Mouse (Mus musculus): ENCODE data around the gene Cxcl2. TPM values are rescaled to one million over a fixed set of nuclear protein-coding genes. Genes with fewer than 3 reads are reported as not detected.

Cxcl2 gene
- not detected for total RNA-seq (2021)
- long read RNA-seq, experiment 1, result 0 reads
- long read RNA-seq, experiment 2, result 0 reads

DNA sequence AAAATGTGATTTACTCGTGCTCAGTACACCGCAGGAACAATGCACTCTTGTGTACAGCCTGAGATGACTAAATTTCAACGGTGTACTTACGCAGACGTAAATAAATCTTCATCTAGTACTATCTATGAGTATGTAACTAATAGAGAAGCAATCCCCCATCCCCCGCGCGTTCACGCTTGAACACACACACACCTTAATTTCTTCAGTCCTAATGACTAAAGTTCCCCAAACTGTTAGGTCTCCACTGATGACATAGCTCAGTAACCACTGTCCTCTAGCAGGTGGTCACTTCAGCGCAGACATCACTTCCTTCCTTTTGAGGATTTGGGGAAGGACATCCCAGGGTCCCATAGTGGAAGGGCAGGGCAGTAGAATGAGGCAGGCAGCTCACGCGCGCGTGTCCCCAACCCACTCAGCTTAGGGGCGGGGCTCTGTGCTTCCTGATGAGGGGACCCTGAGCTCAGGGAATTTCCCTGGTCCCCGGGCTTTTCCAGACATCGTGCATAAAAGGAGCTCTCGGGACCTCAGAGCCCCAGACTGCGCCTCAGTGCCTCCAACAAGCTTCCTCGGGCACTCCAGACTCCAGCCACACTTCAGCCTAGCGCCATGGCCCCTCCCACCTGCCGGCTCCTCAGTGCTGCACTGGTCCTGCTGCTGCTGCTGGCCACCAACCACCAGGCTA lies at the start of gene Cxcl2:
Gene Cxcl2 (plus strand): TSS at position 533 of the 682 bp plus-strand sequence.
- DNase-seq, result no peak
- intact Hi-C loops (cut with DNase I), result no loop called here

- intact Hi-C loops (cut with DNase I), result no loop called here
- no peak for DNase-seq
Measured at GRCm38 (mm10) chr5:90855308-90856230, 48.1 kb upstream of the Cxcl2 start.

- DNase-seq, result no peak
- intact Hi-C loops (cut with DNase I), result no loop called here
Measured at GRCm38 (mm10) chr5:90857463-90857862, 46.2 kb upstream of the Cxcl2 start.

DNA sequence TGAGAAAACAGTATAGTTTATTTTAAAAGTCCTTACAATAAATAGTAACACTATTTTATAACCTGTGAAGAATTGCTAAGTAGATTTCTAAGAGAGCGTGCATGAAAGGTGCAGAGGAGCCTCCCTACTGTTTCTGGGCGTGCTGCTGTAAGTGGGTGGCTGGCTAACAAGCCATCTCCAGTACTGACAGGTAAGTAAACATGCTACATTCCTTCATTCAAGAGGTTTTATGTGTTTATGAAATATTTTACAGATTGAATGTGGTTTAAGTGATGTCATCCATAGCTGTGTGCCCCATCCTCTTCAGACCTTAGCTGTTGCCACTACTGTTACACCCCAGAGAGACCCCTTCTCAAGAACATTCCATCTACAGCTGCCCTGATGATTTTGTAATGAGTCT lies 45.2 kb upstream of the Cxcl2 start:
- DNase-seq, result no peak
- intact Hi-C loops (cut with DNase I), result no loop called here

- intact Hi-C loops (cut with DNase I), result no loop called here
Measured at GRCm38 (mm10) chr5:90859031-90859430, 44.6 kb upstream of the Cxcl2 start.

DNA sequence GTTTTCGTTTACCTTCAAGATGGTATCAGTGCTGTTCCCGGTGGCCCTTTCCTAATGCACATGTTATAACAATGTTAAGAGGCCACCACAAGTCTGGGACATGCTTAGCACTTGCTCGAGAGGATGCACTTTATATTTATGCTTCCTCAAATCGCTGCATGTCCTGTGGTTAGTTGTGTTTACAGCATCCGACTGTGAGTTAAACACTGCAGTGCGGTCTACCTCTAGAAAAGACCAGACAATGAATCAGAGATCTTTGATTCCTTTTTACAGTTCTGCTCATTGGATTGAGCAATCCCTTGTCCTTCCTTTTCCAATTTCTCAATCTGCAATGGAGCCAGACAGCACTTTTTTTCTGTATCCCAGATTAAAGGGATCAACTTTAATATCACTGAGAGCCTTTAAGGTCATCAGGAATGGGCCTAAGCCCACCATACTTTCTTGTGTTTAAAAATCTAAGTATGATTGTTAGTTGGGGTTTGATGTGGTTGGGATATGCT lies 41.7 kb upstream of the Cxcl2 start:
- intact Hi-C loops (cut with DNase I), result no loop called here
- no peak for DNase-seq

More at GRCm38 (mm10) chr5:90859031-90859430, 44.6 kb upstream of the Cxcl2 start:
- DNase-seq, result no peak

DNA sequence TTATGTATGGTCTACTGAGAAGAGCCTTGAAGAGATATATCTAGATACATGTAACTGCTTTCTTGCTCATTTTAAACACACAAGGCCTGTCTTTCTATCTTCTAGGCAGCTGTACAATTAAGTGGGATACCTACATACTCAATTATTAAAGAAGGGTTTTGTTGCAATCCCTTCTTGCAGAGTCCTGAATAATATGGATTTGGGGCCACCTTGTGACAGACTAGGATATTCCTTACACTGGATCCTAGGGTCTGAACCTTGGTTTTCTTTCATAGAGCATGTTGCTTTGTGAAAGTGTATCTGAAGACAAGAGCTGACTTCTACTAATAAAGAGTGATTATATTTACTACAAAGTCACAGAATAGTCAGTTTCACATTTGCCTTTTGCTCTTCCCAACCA lies 36.9 kb upstream of the Cxcl2 start:
- no peak for DNase-seq
- intact Hi-C loops (cut with DNase I), result no loop called here

DNA sequence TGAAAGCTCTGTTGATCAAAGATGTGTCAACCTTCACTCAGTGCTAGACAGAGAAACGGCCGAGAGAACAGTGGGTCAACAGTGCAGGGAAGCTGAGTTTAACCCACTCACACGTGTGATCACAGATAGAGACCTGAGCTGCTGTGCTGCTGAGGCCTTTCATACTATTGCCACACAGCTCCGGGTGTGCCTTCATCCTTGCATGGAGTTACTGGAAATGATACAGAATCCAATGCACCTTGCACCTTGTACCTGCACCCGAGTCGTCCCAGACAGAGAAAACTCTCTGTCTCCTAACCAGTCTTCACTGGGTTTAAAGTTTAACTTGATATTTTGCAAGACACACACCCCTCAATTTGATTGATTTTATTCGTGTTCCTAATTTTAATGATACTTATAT lies 31.3 kb upstream of the Cxcl2 start:
- DNase-seq, result no peak
- intact Hi-C loops (cut with DNase I), result no loop called here

GRCm38 (mm10) chr5:90876045-90876444 lies 27.6 kb upstream of the Cxcl2 start:
- DNase-seq, result peak; percentile 24 to 41
- intact Hi-C loops (cut with DNase I), result no loop called here

- intact Hi-C loops (cut with DNase I), result no loop called here
- no peak for DNase-seq
Measured at GRCm38 (mm10) chr5:90876471-90877172, 27.0 kb upstream of the Cxcl2 start.

GRCm38 (mm10) chr5:90877173-90877512 lies 26.5 kb upstream of the Cxcl2 start:
- DNase-seq, result no peak
- intact Hi-C loops (cut with DNase I), result no loop called here

DNA sequence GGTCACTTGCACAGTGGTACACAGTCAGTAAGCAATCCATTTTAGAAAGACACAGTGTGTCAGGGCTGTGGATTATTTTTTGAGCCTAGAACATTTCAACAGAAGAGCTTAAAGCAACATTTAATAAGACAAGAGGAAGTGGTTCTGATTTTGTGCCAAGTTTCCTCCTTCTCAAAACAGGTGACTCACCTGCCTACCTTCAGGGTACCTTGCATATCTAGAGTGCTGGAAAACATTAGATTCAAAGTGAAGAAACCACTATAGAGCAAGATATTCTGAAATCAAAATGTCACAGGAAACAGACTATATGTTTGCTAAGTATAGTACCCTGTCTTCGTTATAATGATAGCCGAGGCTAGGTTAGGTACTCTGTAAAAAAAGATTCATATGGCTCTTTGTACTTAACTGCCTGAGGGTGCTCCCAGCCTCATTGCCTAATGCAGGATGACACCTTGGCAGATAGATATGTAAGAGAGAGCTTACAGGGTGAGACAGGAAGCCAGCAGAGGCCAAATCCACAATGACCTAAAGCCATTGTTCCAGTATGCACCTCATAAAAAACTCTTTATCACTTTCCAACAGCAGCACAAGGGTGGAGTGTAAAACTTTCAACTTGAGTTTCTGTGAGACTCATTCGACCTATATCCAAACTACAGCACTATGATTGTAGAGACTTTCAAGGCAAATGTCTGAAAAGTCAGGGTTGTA lies 24.2 kb upstream of the Cxcl2 start:
- intact Hi-C loops (cut with DNase I), result no loop called here
- DNase-seq, result no peak

DNA sequence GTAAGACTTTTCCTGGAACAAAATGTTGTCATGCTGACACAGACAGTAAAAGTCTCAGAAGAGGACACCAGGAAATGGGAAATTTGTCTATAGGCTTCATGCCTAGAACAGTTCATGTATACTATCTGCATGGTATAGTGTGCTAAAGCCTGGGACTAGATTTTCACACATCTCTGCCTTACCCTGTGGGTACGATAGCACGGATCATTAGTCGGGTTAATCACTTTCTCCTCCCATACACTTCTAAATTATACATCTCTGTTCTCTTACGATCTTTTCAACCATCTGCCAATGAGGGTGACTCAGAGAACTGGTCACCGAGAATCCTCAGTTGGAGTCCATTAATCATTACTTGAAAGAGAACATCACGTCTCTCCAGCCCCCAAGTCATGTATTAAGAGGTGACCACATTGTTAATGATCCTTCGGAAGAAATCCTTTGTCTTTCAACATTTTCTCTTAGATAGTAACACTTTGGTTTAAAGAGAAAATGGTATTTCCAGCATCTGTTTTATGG lies 23.3 kb upstream of the Cxcl2 start:
- intact Hi-C loops (cut with DNase I), result no loop called here

GRCm38 (mm10) chr5:90881021-90881420 lies 22.6 kb upstream of the Cxcl2 start:
- no peak for DNase-seq

More for the DNA sequence above, 23.3 kb upstream of the Cxcl2 start:
- no peak for DNase-seq

DNA sequence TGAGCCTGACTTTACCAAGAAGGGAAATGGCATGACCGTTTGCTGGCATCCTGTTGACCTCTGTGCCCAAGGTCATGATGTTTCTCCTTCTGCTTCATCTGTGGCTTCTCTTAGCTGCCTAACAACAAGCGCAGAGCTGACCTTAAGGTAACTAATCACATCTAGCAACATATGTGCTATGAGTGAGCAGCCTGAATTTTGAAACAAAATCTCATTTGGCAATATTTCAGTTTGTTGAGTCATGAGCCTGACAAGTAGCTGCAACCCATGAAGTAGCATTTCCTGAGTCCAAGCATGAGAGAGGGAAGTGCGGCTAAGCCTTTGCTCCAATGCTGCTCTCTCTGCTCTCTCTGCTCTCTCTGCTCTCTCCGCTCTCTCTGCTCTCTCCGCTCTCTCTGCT lies 22.0 kb upstream of the Cxcl2 start:
- no peak for DNase-seq
- intact Hi-C loops (cut with DNase I), result no loop called here

More at GRCm38 (mm10) chr5:90881021-90881420, 22.6 kb upstream of the Cxcl2 start:
- intact Hi-C loops (cut with DNase I), result no loop called here

- intact Hi-C loops (cut with DNase I), result no loop called here
Measured at GRCm38 (mm10) chr5:90882146-90882545, 21.5 kb upstream of the Cxcl2 start.

GRCm38 (mm10) chr5:90884628-90885242 lies 18.9 kb upstream of the Cxcl2 start:
- intact Hi-C loops (cut with DNase I), result no loop called here
- no peak for DNase-seq

More at GRCm38 (mm10) chr5:90882146-90882545, 21.5 kb upstream of the Cxcl2 start:
- no peak for DNase-seq

GRCm38 (mm10) chr5:90888661-90889060 lies 15.0 kb upstream of the Cxcl2 start:
- intact Hi-C loops (cut with DNase I), result no loop called here
- DNase-seq, result no peak
